Mouse (Mus musculus) C2C12 (cell line): ENCODE measurements at regions not wholly inside any gene's neighbourhood (a gene's known extent, or its start where the extent isn't known, plus 50 kb on each side); places are given as distances from the start of the nearest gene placed in this dataset.

Experiments used
- CTCF ChIP-seq: IDR thresholded peaks from one replicate; pipeline ENCODE4 v1.5.1; 2011; ENCODE audit not compliant: control insufficient read depth, insufficient read depth, insufficient read length
- FOSL1 ChIP-seq: IDR thresholded peaks from one replicate; pipeline ENCODE4 v1.8.0; 2011; ENCODE audit warnings: mild to moderate bottlenecking, low read length; ENCODE audit not compliant: poor library complexity, insufficient read depth, severe bottlenecking
- MAX ChIP-seq: IDR thresholded peaks from one replicate; pipeline ENCODE4 v1.6.1; 2011; ENCODE audit warnings: mild to moderate bottlenecking, control low read depth
- MYOD1 ChIP-seq: IDR thresholded peaks from one replicate; pipeline ENCODE4 v1.6.1; 2011; ENCODE audit warnings: low read depth; ENCODE audit not compliant: control insufficient read depth, insufficient read length
- MYOG ChIP-seq: IDR thresholded peaks from one replicate; pipeline ENCODE4 v1.6.1; 2011; ENCODE audit not compliant: control insufficient read depth, insufficient read length; ENCODE audit errors: extremely low read depth
- USF1 ChIP-seq: IDR thresholded peaks from one replicate; pipeline ENCODE4 v1.6.1; 2011; ENCODE audit warnings: low read depth, mild to moderate bottlenecking, control low read depth, moderate library complexity

GRCm38 (mm10) chr11:111890026-111890425 lies 824.1 kb downstream of the Kcnj2 start:
- no peak for TF ChIP-seq FOSL1
- TF ChIP-seq CTCF: no peak
- TF ChIP-seq USF1: no peak
- TF ChIP-seq MAX: no peak
- no peak for TF ChIP-seq MYOD1
- no peak for TF ChIP-seq MYOG
